Mouse (Mus musculus) urinary bladder, adult 18-20 months (tissue): Measurements from ENCODE around the gene Cst13.

ENCODE experiments used
- DNase-seq, 2 experiments: peaks; one replicate each; pipeline ENCODE4 v3.0.0; 2022; ENCODE audit warnings: low spot score in 2 of 2, mixed read lengths in 2 of 2

Cst13 gene

DNA sequence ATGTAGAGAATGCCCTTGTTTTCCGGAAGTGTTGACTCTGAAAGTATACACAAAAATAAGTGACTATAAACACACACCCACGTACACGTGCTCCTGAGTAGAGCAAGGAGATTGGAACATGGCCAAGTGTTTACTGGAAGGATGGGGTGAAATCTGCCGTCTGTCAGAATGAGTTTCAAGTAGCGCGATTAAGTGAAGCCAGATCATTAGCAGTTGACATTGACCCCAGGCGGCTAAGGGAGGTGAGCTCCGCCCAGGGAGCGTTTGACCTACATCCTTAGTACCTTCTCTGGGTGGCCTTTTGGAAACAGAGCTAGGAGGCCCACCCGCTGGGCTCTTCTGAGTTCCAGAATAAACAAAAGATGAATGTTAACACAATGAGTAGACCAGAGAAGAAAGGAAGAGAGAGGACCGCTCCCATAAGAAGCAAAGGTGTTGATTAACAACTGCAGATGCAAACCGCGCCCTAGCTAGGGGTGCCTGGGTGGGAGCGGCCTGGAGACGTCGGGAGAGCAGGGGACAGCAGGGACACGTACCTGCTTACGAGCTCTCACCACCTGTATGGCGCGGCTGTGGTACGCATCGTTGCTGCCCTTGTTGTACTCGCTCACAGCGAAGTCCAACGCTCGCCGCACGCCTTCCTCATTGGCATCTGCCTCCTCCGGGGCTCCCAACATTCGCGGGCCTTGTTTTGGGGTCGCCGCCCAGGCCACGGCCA, 54.9 kb downstream of the Cst13 start:
- DNase-seq: no peak

DNA sequence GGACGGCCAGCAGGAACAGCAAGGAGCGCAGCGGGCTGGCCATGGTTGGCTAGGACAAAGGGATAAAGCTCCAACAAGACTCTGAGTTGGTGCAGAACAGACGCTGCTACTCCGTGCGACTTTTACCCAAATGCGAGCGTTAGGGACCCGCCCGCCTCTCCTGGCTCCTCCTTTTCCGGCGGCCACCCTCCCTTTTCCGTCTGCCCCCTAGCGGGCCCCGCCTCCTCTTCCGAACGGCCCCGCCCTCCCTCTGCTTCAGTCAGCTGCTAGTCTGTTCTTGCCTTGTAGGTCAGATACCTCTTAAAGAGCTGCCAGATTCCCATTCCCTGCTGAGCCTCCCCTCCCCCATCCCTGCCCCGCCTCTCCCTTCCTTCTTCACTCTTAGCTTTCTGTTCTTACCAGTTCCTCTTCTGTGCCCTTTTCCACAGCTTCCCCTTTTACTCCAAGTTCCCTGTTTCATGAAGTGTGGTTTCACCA, 55.5 kb downstream of the Cst13 start, which contains the start of gene Cst3:
TSS of gene Cst3 (minus strand) at position 358 of the 477 bp plus-strand sequence.
- peak; percentile 90 to 96 for DNase-seq

DNA sequence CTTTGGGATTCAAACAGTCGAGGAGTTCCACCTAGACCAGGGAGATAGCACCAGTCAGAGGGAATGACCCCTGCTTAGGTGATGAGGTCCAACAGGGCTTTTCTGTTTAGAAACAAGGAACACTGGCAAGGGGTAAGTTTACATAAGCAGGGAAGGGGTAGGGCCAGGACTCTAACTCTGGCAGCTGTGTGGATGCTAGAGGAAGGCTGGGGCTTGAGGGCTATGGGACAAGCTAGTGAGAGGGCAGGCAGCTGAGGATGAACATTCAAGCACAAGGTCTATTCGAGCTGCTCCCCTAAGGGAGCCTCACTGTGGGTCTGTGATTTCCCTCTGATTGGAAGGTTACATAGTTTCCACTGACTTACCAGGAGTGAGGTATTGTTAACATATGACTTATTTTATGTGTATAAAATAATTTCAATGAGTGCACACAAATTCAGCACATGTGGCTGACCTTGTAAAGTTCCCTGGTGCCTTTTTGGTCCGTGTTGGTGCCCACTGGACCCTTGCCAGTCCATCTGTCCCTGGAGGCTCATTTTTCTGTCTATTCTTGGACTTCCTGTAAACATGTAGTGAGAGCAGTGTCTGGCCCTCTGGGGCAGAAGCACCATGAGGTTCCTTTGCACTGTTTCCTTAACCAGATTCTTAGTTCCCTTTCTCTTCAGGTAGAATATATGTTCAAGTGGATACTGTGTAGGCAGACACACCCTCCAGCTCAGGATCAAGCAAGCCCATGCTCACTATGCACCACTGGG, 57.3 kb downstream of the Cst13 start:
- DNase-seq: no peak

DNA sequence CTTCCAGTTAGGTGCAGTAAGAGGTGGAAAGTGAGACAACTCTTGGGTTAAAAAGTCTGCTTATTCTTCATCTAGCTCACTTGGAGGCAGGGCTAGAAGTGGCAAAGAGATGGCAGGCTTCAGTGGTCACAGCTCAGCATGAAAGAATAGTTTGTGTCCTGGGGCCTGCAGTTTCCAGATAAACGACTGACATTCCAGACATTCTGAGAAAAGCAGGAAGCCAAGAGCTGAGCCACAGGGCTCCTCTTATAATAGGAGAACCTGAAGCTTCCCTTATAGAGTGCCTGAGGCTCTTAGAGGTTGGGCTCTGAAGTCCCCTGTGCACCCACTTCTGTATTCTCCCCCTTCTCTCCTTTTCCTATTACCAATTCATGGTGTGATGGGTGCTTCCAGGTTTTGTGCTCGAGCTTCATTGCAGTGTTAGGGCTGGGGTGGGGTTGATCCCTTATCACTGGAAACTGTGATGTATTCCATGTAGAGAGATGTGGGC, 58.8 kb downstream of the Cst13 start:
- DNase-seq: no peak

- DNase-seq: no peak
These were observed 59.3 kb downstream of the Cst13 start for GRCm38 (mm10) chr2:148879199-148879598.
